Mouse (Mus musculus): ENCODE results near the gene Atoh7. TPM values are rescaled to one million over a fixed set of nuclear protein-coding genes. Genes with fewer than 3 reads are reported as not detected.
"Not testable (repeated sequence)": the region's sequence is repeated elsewhere in the genome, so short reads cannot be mapped to it uniquely, and the experiment has no call there.

The Atoh7 gene
- not detected in 2 replicates for polyA plus RNA-seq (2015; fragmentation: Nextera tagmentation; extraction: Ambion mirVana)

DNA sequence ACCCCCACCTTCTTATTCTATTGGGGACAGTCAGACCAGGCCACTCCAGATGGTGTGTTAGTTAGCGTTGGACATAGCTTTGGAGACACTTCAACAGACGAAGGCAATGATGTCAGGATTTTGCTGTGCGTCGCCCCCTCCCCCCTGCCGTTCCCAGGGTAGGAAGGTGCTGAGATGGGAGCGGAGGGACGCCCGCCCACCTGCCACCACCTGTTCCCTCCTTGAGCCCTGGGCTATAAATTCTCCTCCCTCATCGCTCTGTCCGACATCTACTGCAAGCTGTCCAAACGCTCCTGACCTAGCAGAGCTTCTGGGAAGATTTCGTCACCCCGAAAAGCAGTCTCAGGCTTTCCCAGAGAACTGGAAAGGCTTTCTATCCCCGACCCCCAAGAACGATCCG is at the start of gene Atoh7:
Gene Atoh7 (plus strand): TSS at position 131 of the 400 bp plus-strand sequence.
- no peaks in the 10 kb centered on the region for H3K9me3 ChIP-seq
- peaks cover 47% of the 10 kb centered on the region for H3K27me3 ChIP-seq
- peaks cover 10% of the 10 kb centered on the region; the same call in 1 of the 2 replicates for H3K4me1 ChIP-seq
- peak within 1 kb of the TSS; percentile 94 for H3K4me2 ChIP-seq
- peak within 1 kb of the TSS; percentile 72 for H3K9ac ChIP-seq
- ATAC-seq (ENCODE audit: insufficient number of reproducible peaks, insufficient read depth, low FRiP score, low TSS enrichment, low read depth), result no peak
- H3K36me3 ChIP-seq, result no peaks in the 10 kb centered on the region
- H3K27ac ChIP-seq, result no peak within 1 kb of the TSS
- peak within 1 kb of the TSS; percentile 56 for H3K4me3 ChIP-seq
- 4% methylated on average over 16 of the region's 16 CpGs for whole genome bisulfite sequencing

- Histone ChIP-seq H3K4me3 (no peak overlapping the region), H3K9me3 (no peaks in the 10 kb centered on the region), H3K4me2 (no peak overlapping the region), H3K4me1 (no peaks in the 10 kb centered on the region), H3K9ac (no peak overlapping the region), H3K36me3 (no peaks in the 10 kb centered on the region), H3K27me3 (no peaks in the 10 kb centered on the region), H3K27ac (no peak overlapping the region)
- WGBS, result 69% methylated on average over 7 of the region's 7 CpGs
- ATAC-seq (ENCODE audit: insufficient number of reproducible peaks, insufficient read depth, low FRiP score, low TSS enrichment, low read depth), result no peak
Measured at GRCm38 (mm10) chr10:63051267-63051666, 48.2 kb upstream of the Atoh7 start.

DNA sequence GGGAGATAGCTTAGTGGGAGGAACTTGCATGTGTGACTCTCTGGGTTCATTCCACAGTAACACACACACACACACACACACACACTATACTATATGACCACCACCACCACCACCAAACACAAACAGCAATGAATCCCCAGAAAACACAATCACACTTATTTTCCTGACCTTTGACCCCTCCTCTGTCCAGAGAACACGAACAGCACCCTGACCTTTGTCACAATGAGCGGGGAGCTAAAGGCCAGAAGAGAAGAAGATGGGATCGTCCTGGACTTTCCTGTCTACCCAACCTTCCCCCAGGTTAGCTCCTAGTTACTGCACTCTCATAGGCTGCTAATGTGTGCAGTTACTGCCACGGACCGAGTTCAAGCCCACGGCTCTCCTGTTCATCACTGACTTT is 47.4 kb upstream of the Atoh7 start:
- Histone ChIP-seq H3K9me3 (no peaks in the 10 kb centered on the region), H3K4me2 (no peak overlapping the region), H3K4me1 (no peaks in the 10 kb centered on the region), H3K27me3 (no peaks in the 10 kb centered on the region), H3K9ac (no peak overlapping the region), H3K27ac (no peak overlapping the region), H3K4me3 (no peak overlapping the region), H3K36me3 (no peaks in the 10 kb centered on the region)
- 74% methylated on average over 6 of the region's 6 CpGs for WGBS
- ATAC-seq (ENCODE audit: insufficient number of reproducible peaks, insufficient read depth, low FRiP score, low TSS enrichment, low read depth), result no peak

- Histone ChIP-seq H3K4me2 (no peak overlapping the region), H3K4me1 (no peaks in the 10 kb centered on the region), H3K4me3 (no peak overlapping the region), H3K9ac (no peak overlapping the region), H3K27me3 (no peaks in the 10 kb centered on the region), H3K27ac (no peak overlapping the region), H3K9me3 (no peaks in the 10 kb centered on the region), H3K36me3 (no peaks in the 10 kb centered on the region)
- WGBS, result 48% methylated on average over 6 of the region's 6 CpGs
- no peak for ATAC-seq (ENCODE audit: insufficient number of reproducible peaks, insufficient read depth, low FRiP score, low TSS enrichment, low read depth)
Measured at GRCm38 (mm10) chr10:63053007-63053406, 46.4 kb upstream of the Atoh7 start.

GRCm38 (mm10) chr10:63054071-63054470 is 45.4 kb upstream of the Atoh7 start:
- H3K4me3 ChIP-seq; ATAC-seq (ENCODE audit: insufficient number of reproducible peaks, insufficient read depth, low FRiP score, low TSS enrichment, low read depth); H3K9ac ChIP-seq; H3K9me3 ChIP-seq; H3K27me3 ChIP-seq; H3K27ac ChIP-seq; H3K4me2 ChIP-seq; H3K4me1 ChIP-seq; H3K36me3 ChIP-seq: not testable (repeated sequence)
- 85% methylated on average over 6 of the region's 6 CpGs for WGBS

GRCm38 (mm10) chr10:63054586-63054985 is 44.9 kb upstream of the Atoh7 start:
- Histone ChIP-seq H3K27me3 (no peaks in the 10 kb centered on the region), H3K9me3 (no peaks in the 10 kb centered on the region), H3K27ac (no peak overlapping the region), H3K4me2 (no peak overlapping the region), H3K4me3 (no peak overlapping the region), H3K9ac (no peak overlapping the region), H3K4me1 (no peaks in the 10 kb centered on the region), H3K36me3 (no peaks in the 10 kb centered on the region)
- ATAC-seq (ENCODE audit: insufficient number of reproducible peaks, insufficient read depth, low FRiP score, low TSS enrichment, low read depth), result no peak
- WGBS, result 63% methylated on average over 2 of the region's 2 CpGs

- WGBS, result 42% methylated on average over 24 of the region's 24 CpGs
- no peak for ATAC-seq (ENCODE audit: insufficient number of reproducible peaks, insufficient read depth, low FRiP score, low TSS enrichment, low read depth)
- H3K9me3 ChIP-seq, result no peaks in the 10 kb centered on the region
- no peaks in the 10 kb centered on the region for H3K27me3 ChIP-seq
- H3K4me2 ChIP-seq, result no peak overlapping the region
- H3K4me3 ChIP-seq, result no peak overlapping the region
- H3K9ac ChIP-seq, result no peak overlapping the region
- H3K27ac ChIP-seq, result no peak overlapping the region
- H3K4me1 ChIP-seq, result no peaks in the 10 kb centered on the region
- H3K36me3 ChIP-seq, result no peaks in the 10 kb centered on the region
Measured at GRCm38 (mm10) chr10:63056966-63057750, 42.3 kb upstream of the Atoh7 start.

DNA sequence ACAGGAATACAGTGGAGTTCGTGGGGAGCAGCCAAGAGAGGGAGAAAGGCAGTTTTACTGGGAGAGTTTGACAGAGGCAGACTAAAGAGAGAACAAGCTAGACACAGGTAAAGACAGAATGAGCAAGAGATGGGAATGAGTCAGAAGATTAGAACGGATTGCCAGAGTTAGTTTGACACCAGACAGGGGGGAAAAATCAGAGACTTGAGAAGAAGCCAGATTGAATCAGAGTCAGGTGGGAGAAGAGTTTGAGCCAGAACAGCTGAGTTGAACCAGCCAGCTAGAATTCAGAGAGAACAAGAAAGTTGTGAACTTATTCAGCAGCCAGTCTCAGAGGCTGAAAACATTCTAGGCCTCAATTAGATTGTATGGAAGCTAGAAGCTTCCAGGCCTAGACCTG is 39.6 kb upstream of the Atoh7 start, which contains the start of gene Pbld1:
Gene Pbld1 (plus strand): TSS at position 301 of the 400 bp plus-strand sequence.
- no peaks in the 10 kb centered on the region for H3K9me3 ChIP-seq
- H3K4me1 ChIP-seq, result no peaks in the 10 kb centered on the region
- H3K4me2 ChIP-seq, result no peak within 1 kb of the TSS
- no peak within 1 kb of the TSS for H3K9ac ChIP-seq
- no peaks in the 10 kb centered on the region for H3K27me3 ChIP-seq
- no peak within 1 kb of the TSS for H3K27ac ChIP-seq
- ATAC-seq (ENCODE audit: insufficient number of reproducible peaks, insufficient read depth, low FRiP score, low TSS enrichment, low read depth), result no peak
- WGBS, result 83% methylated on average over 2 of the region's 2 CpGs
- no peaks in the 10 kb centered on the region for H3K36me3 ChIP-seq
- H3K4me3 ChIP-seq, result no peak within 1 kb of the TSS

DNA sequence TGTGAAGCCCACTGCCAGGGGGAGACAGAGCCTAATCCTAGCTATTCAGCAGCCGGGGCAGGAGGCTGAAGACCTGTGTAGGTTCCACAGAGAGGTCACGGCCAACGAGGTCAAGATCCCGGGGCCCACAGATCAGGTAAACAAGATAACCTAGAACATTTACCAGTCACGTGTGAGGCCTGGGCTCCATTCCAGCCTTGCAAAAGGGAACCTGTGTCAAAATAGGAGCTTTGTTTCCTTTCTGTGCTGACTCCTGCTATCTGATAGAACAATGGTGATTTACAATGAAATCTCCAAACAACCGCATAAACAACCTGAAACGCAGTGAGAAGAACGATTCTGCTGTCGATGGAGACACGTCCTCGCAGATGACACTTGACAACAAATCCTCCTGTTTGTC is 39.0 kb upstream of the Atoh7 start:
- WGBS, result 67% methylated on average over 11 of the region's 11 CpGs
- no peak overlapping the region for H3K4me2 ChIP-seq
- no peak for ATAC-seq (ENCODE audit: insufficient number of reproducible peaks, insufficient read depth, low FRiP score, low TSS enrichment, low read depth)
- no peaks in the 10 kb centered on the region for H3K36me3 ChIP-seq
- no peak overlapping the region for H3K4me3 ChIP-seq
- no peak overlapping the region for H3K27ac ChIP-seq
- no peaks in the 10 kb centered on the region for H3K4me1 ChIP-seq
- H3K9me3 ChIP-seq, result no peaks in the 10 kb centered on the region
- H3K27me3 ChIP-seq, result no peaks in the 10 kb centered on the region
- H3K9ac ChIP-seq, result no peak overlapping the region

DNA sequence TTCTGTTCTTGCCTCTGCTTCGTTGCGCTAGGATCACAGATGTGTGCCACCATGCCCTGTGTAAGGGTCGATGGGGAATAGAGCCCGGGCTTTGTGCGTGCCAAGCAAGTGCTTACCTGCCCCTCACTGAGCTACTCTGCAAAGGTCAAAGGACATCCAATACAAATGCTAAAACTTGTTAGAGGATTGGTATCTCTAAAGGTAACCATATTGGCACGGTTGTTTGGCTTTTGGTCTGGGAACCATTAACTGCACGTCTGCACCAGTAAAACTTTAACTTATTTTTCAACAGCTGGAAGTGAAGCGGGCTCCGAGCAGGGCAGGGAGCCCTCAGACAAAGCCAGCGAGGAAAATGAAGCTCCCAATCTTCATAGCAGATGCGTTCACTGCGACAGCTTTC is 38.2 kb upstream of the Atoh7 start:
- Histone ChIP-seq H3K9ac (no peak overlapping the region), H3K4me3 (no peak overlapping the region), H3K27ac (no peak overlapping the region), H3K36me3 (no peaks in the 10 kb centered on the region), H3K9me3 (no peaks in the 10 kb centered on the region), H3K27me3 (no peaks in the 10 kb centered on the region), H3K4me1 (no peaks in the 10 kb centered on the region), H3K4me2 (no peak overlapping the region)
- no peak for ATAC-seq (ENCODE audit: insufficient number of reproducible peaks, insufficient read depth, low FRiP score, low TSS enrichment, low read depth)
- 68% methylated on average over 12 of the region's 12 CpGs for WGBS

GRCm38 (mm10) chr10:63062696-63063095 is 36.8 kb upstream of the Atoh7 start:
- Histone ChIP-seq H3K9ac (no peak overlapping the region), H3K36me3 (no peaks in the 10 kb centered on the region), H3K27ac (no peak overlapping the region), H3K27me3 (no peaks in the 10 kb centered on the region), H3K4me1 (no peaks in the 10 kb centered on the region), H3K9me3 (no peaks in the 10 kb centered on the region), H3K4me3 (no peak overlapping the region), H3K4me2 (no peak overlapping the region)
- ATAC-seq (ENCODE audit: insufficient number of reproducible peaks, insufficient read depth, low FRiP score, low TSS enrichment, low read depth), result no peak
- 88% methylated on average over 5 of the region's 5 CpGs for WGBS

DNA sequence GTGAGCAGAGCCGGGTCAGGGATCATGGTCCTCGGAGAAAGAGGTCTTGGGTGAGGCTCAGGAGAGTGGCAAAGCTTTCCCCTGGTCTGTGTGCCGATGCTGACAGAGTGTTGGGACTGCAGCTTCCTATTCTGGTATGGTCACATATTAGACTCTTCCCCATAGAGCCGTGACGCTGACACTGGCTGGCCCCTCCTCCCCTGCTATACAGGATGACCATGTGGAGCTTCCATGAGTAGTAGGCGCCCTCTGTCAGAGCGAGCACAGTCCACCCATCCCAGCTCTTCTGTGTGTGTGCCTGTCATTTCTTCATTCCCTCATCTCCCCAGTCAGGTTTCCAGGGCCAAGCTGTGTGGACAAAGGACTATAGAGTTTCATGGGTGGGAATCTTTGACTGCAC is 36.1 kb upstream of the Atoh7 start:
- Histone ChIP-seq H3K9ac (no peak overlapping the region), H3K4me1 (no peaks in the 10 kb centered on the region), H3K4me2 (no peak overlapping the region), H3K4me3 (no peak overlapping the region), H3K36me3 (no peaks in the 10 kb centered on the region), H3K27ac (no peak overlapping the region), H3K9me3 (no peaks in the 10 kb centered on the region), H3K27me3 (no peaks in the 10 kb centered on the region)
- no peak for ATAC-seq (ENCODE audit: insufficient number of reproducible peaks, insufficient read depth, low FRiP score, low TSS enrichment, low read depth)
- 75% methylated on average over 7 of the region's 7 CpGs for WGBS
